Comparison of ENCODE assay signal across 24 mouse cellular contexts in the genomic region with DNA sequence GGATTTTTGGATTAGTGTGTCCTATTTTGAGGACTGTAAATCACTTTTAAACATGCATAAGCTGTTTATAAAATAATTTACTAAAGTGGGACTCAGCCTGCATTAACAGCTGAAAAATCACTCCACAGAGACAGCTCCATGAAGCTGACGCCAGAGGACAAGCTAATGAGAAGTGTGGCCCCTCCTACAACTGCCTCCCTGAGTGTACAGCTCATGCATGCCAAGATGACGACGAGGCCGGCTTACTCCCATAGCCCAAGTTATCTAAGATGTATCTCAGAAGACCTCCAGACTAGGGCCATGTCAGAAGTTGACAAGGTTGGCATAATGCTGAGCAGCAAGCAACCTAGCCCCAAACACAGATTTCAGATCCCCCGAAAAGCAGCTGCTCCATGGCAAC.
DNase-seq lines count a peak whose midpoint lies in the region; ATAC-seq lines count a peak whose summit lies in the region.
"Had no signal": no experiment of that assay in that cellular context is flagged by ENCODE, and none has a peak within 500 bp of the region (broad histone marks: within the 10 kb centered on the region; RNA-seq: fewer than 3 reads in every experiment).

No protein-coding gene starts in this region.

- 59% methylated on average over 5 of the region's 5 CpGs for WGBS in stomach, embryonic 14.5 days
- WGBS in stomach, embryonic 16.5 days, result 50% methylated on average over 5 of the region's 5 CpGs

- no peak overlapping the region for H3K4me2 ChIP-seq in stomach, embryonic 14.5 days (replicated peaks; ENCODE audit: low read depth, low read length)
- H3K4me2 ChIP-seq in stomach, embryonic 16.5 days (ENCODE audit: low read depth, low read length), result no peak overlapping the region
- H3K4me2 ChIP-seq: embryonic facial prominence, embryonic 12.5 days had no signal

- H3K27me3 ChIP-seq in stomach, embryonic 14.5 days (ENCODE audit: control insufficient read depth, insufficient read depth, low read length), result no peaks in the 10 kb centered on the region
- no peaks in the 10 kb centered on the region for H3K27me3 ChIP-seq in stomach, embryonic 16.5 days (ENCODE audit: control insufficient read depth, insufficient read depth, low read length)
- H3K27me3 ChIP-seq: CH12.LX; embryonic facial prominence, embryonic 12.5 days; Patski had no signal

- no peaks in the 10 kb centered on the region for H3K4me1 ChIP-seq in stomach, embryonic 14.5 days (ENCODE audit: control insufficient read depth, insufficient read depth, low read length)
- H3K4me1 ChIP-seq in stomach, embryonic 16.5 days (ENCODE audit: control insufficient read depth, insufficient read depth, low read length), result no peaks in the 10 kb centered on the region
- H3K4me1 ChIP-seq: embryonic facial prominence, embryonic 10.5 days; embryonic facial prominence, embryonic 12.5 days had no signal

- no peaks in the 10 kb centered on the region for H3K36me3 ChIP-seq in stomach, embryonic 14.5 days (ENCODE audit: control insufficient read depth, insufficient read depth, low read length)
- no peaks in the 10 kb centered on the region for H3K36me3 ChIP-seq in stomach, embryonic 16.5 days (ENCODE audit: control insufficient read depth, insufficient read depth, low read length)
- H3K36me3 ChIP-seq: embryonic facial prominence, embryonic 10.5 days; embryonic facial prominence, embryonic 12.5 days; G1E had no signal

- H3K27ac ChIP-seq in stomach, embryonic 14.5 days (ENCODE audit: low read length), result no peak overlapping the region
- H3K27ac ChIP-seq in stomach, embryonic 16.5 days (ENCODE audit: low read length), result peak overlapping the region; percentile 2; the same call in 1 of the 2 replicates
- H3K27ac ChIP-seq: embryonic facial prominence, embryonic 10.5 days; embryonic facial prominence, embryonic 12.5 days had no signal

- no peaks in the 10 kb centered on the region for H3K9me3 ChIP-seq in stomach, embryonic 14.5 days (ENCODE audit: control insufficient read depth, low read depth, low read length)
- H3K9me3 ChIP-seq in stomach, embryonic 16.5 days (replicated peaks; ENCODE audit: control insufficient read depth, low read length), result no peaks in the 10 kb centered on the region
- H3K9me3 ChIP-seq: embryonic facial prominence, embryonic 10.5 days; embryonic facial prominence, embryonic 12.5 days; G1E had no signal

- no peak overlapping the region for H3K4me3 ChIP-seq in stomach, embryonic 14.5 days (ENCODE audit: low read depth, low read length)
- H3K4me3 ChIP-seq in stomach, embryonic 16.5 days (replicated peaks; ENCODE audit: low read length), result no peak overlapping the region
- H3K4me3 ChIP-seq: embryonic facial prominence, embryonic 10.5 days; embryonic facial prominence, embryonic 12.5 days had no signal

- H3K9ac ChIP-seq in stomach, embryonic 14.5 days (replicated peaks; ENCODE audit: low read depth, low read length), result no peak overlapping the region
- no peak overlapping the region for H3K9ac ChIP-seq in stomach, embryonic 16.5 days (ENCODE audit: low read length)
- H3K9ac ChIP-seq: embryonic facial prominence, embryonic 12.5 days had no signal

- DNase-seq in heart, adult 11 months, result peak; percentile 51
- DNase-seq in heart, adult 18-20 months, result no peak
- DNase-seq in lung, postnatal 14 days, result no peak
- DNase-seq in spleen, adult 18-20 months, result no peak
- DNase-seq: adrenal gland, adult 8-10 months; adrenal gland, postnatal 14 days; adrenal gland, postnatal 36 days; B cell, adult 2 months; cerebellum, adult 11-12 months; cerebellum, adult 2 months; cerebellum, adult 9-10 months; cerebellum, postnatal 10 days; cerebellum, postnatal 25 days had no signal

- ATAC-seq in stomach, embryonic 14.5 days (ENCODE audit: insufficient number of reproducible peaks, insufficient read depth, low FRiP score, low read depth), result peak; percentile 72; the same call in 1 of the 2 replicates
- peak; percentile 87 for ATAC-seq in stomach, embryonic 16.5 days (ENCODE audit: insufficient read depth, low FRiP score)
- ATAC-seq: activated CD4-positive, CD25-positive, alpha-beta regulatory T cell, adult 4 months; CD4-positive, CD25-positive, alpha-beta regulatory T cell, adult 4 months; forebrain, embryonic 14.5 days; forebrain, embryonic 16.5 days; Patski had no signal
